Comparison of ENCODE assay signal across 18 mouse cellular contexts in genomic region chr4:140297912-140298620, GRCm38 (mm10). TPM values are rescaled to one million over a fixed set of nuclear protein-coding genes. Genes with fewer than 3 reads are reported as not detected.
DNase-seq lines count a peak whose midpoint lies in the region; ATAC-seq and TF ChIP-seq lines count a peak whose summit lies in the region.
"Had no signal": no experiment of that assay in that cellular context is flagged by ENCODE, and none has a peak within 500 bp of the region (broad histone marks: within the 10 kb centered on the region; RNA-seq: fewer than 3 reads in every experiment).

No protein-coding gene starts in this region.

- H3K4me1 ChIP-seq in forebrain, embryonic 13.5 days: peaks cover 15% of the 10 kb centered on the region
- H3K4me1 ChIP-seq in forebrain, embryonic 10.5 days: peaks cover 17% of the 10 kb centered on the region
- H3K4me1 ChIP-seq in E14TG2a.4 (replicated peaks; ENCODE audit: low read depth, low read length): peaks cover 21% of the 10 kb centered on the region
- H3K4me1 ChIP-seq in midbrain, embryonic 16.5 days (ENCODE audit: control insufficient read depth, insufficient read depth, low read length): peaks cover 2% of the 10 kb centered on the region; the same call in 1 of the 2 replicates
- H3K4me1 ChIP-seq in kidney, embryonic 15.5 days: no peaks in the 10 kb centered on the region
- no peaks in the 10 kb centered on the region for H3K4me1 ChIP-seq in heart, embryonic 12.5 days (replicated peaks)
- H3K4me1 ChIP-seq: liver, embryonic 13.5 days had no signal

- H3K27me3 ChIP-seq in forebrain, embryonic 13.5 days: no peaks in the 10 kb centered on the region
- no peaks in the 10 kb centered on the region for H3K27me3 ChIP-seq in forebrain, embryonic 10.5 days (ENCODE audit: poor library complexity, severe bottlenecking)
- H3K27me3 ChIP-seq in E14TG2a.4 (ENCODE audit: insufficient read depth, low read length): peaks cover 29% of the 10 kb centered on the region
- H3K27me3 ChIP-seq in midbrain, embryonic 16.5 days (ENCODE audit: control insufficient read depth, insufficient read depth, low read depth, low read length): no peaks in the 10 kb centered on the region
- H3K27me3 ChIP-seq in kidney, embryonic 15.5 days: no peaks in the 10 kb centered on the region
- peaks cover 5% of the 10 kb centered on the region; the same call in 1 of the 2 replicates for H3K27me3 ChIP-seq in heart, embryonic 12.5 days (replicated peaks)
- H3K27me3 ChIP-seq: liver, embryonic 13.5 days had no signal

- no peak overlapping the region for H3K4me3 ChIP-seq in forebrain, embryonic 13.5 days
- H3K4me3 ChIP-seq in forebrain, embryonic 10.5 days: no peak overlapping the region
- peak overlapping the region; percentile 53 for H3K4me3 ChIP-seq in E14TG2a.4 (replicated peaks; ENCODE audit: low read length)
- no peak overlapping the region for H3K4me3 ChIP-seq in layer of hippocampus, adult 2 months
- H3K4me3 ChIP-seq in midbrain, embryonic 16.5 days (ENCODE audit: low read depth, low read length): no peak overlapping the region
- no peak overlapping the region for H3K4me3 ChIP-seq in kidney, embryonic 15.5 days (replicated peaks)
- H3K4me3 ChIP-seq in heart, embryonic 12.5 days: no peak overlapping the region
- H3K4me3 ChIP-seq: erythroblast, embryonic 14.5 days; gastrocnemius, adult 2 months; liver, embryonic 13.5 days had no signal

- no peak for TF ChIP-seq CTCF in E14TG2a.4 (conservative IDR thresholded peaks at IDR 0.05; ENCODE audit: low read length)
- TF ChIP-seq CTCF in layer of hippocampus, adult 2 months (conservative IDR thresholded peaks at IDR 0.05): no peak

- H3K36me3 ChIP-seq in forebrain, embryonic 13.5 days (ENCODE audit: poor library complexity, severe bottlenecking): no peaks in the 10 kb centered on the region
- no peaks in the 10 kb centered on the region for H3K36me3 ChIP-seq in forebrain, embryonic 10.5 days (replicated peaks)
- H3K36me3 ChIP-seq in E14TG2a.4 (ENCODE audit: insufficient read depth, low read length): no peaks in the 10 kb centered on the region
- no peaks in the 10 kb centered on the region for H3K36me3 ChIP-seq in midbrain, embryonic 16.5 days (ENCODE audit: control insufficient read depth, insufficient read depth, low read length)
- no peaks in the 10 kb centered on the region for H3K36me3 ChIP-seq in kidney, embryonic 15.5 days
- no peaks in the 10 kb centered on the region for H3K36me3 ChIP-seq in heart, embryonic 12.5 days
- H3K36me3 ChIP-seq: liver, embryonic 13.5 days had no signal

- H3K27ac ChIP-seq in forebrain, embryonic 13.5 days: 0 out of 2 replicates have a peak overlapping the region, but pooled peaks have one; percentile 14
- no peak overlapping the region for H3K27ac ChIP-seq in forebrain, embryonic 10.5 days
- H3K27ac ChIP-seq in layer of hippocampus, adult 2 months: no peak overlapping the region
- H3K27ac ChIP-seq in midbrain, embryonic 16.5 days (ENCODE audit: low read length): no peak overlapping the region
- H3K27ac ChIP-seq in kidney, embryonic 15.5 days: no peak overlapping the region
- no peak overlapping the region for H3K27ac ChIP-seq in heart, embryonic 12.5 days (ENCODE audit: poor library complexity, severe bottlenecking)
- H3K27ac ChIP-seq: gastrocnemius, adult 2 months; kidney, postnatal 0 days; liver, embryonic 13.5 days had no signal

- 73% methylated on average over 18 of the region's 18 CpGs for WGBS in forebrain, embryonic 13.5 days
- WGBS in forebrain, embryonic 10.5 days: 79% methylated on average over 18 of the region's 18 CpGs
- WGBS in midbrain, embryonic 16.5 days: 62% methylated on average over 18 of the region's 18 CpGs
- WGBS in kidney, embryonic 15.5 days: 81% methylated on average over 18 of the region's 18 CpGs
- WGBS in heart, embryonic 12.5 days: 72% methylated on average over 18 of the region's 18 CpGs

- no peak for ATAC-seq in forebrain, embryonic 13.5 days
- ATAC-seq in midbrain, embryonic 16.5 days: no peak
- no peak for ATAC-seq in kidney, embryonic 15.5 days (replicated peaks; ENCODE audit: low FRiP score)
- no peak for ATAC-seq in heart, embryonic 12.5 days (ENCODE audit: insufficient number of reproducible peaks, low FRiP score)

- no peak for DNase-seq in forebrain, embryonic 10.5 days (ENCODE audit: extremely low spot score, low spot score)
- DNase-seq in layer of hippocampus, adult 2 months (ENCODE audit: low spot score in 2 of 2): peak; percentile 51 to 66
- no peak for DNase-seq in MN1 (ENCODE audit: low spot score)
- DNase-seq: adrenal gland, postnatal 14 days; cerebellum, adult 11 months; embryo, embryonic 11 days; gastrocnemius, adult 2 months; liver, embryonic 13.5 days; lung, postnatal 14 days; spleen, adult 18-20 months had no signal

- H3K4me2 ChIP-seq in forebrain, embryonic 13.5 days: no peak overlapping the region
- peak overlapping the region; percentile 15; the same call in 1 of the 2 replicates for H3K4me2 ChIP-seq in midbrain, embryonic 16.5 days (ENCODE audit: low read length)
- no peak overlapping the region for H3K4me2 ChIP-seq in kidney, embryonic 15.5 days
- H3K4me2 ChIP-seq in heart, embryonic 12.5 days: no peak overlapping the region
- H3K4me2 ChIP-seq: heart, embryonic 11.5 days; liver, embryonic 13.5 days had no signal

- H3K9ac ChIP-seq in forebrain, embryonic 13.5 days: no peak overlapping the region
- H3K9ac ChIP-seq in midbrain, embryonic 16.5 days (ENCODE audit: low read depth, low read length): no peak overlapping the region
- H3K9ac ChIP-seq in kidney, embryonic 15.5 days: no peak overlapping the region
- H3K9ac ChIP-seq in heart, embryonic 12.5 days: no peak overlapping the region
- H3K9ac ChIP-seq: liver, embryonic 13.5 days had no signal

- H3K9me3 ChIP-seq in forebrain, embryonic 13.5 days (replicated peaks): no peaks in the 10 kb centered on the region
- no peaks in the 10 kb centered on the region for H3K9me3 ChIP-seq in forebrain, embryonic 10.5 days
- H3K9me3 ChIP-seq in E14TG2a.4 (ENCODE audit: low read length): no peaks in the 10 kb centered on the region
- H3K9me3 ChIP-seq in midbrain, embryonic 16.5 days (replicated peaks; ENCODE audit: control insufficient read depth, low read length, poor library complexity, severe bottlenecking): no peaks in the 10 kb centered on the region
- no peaks in the 10 kb centered on the region for H3K9me3 ChIP-seq in kidney, embryonic 15.5 days (replicated peaks)
- H3K9me3 ChIP-seq in heart, embryonic 12.5 days (replicated peaks): no peaks in the 10 kb centered on the region

RNA-seq across cellular contexts. Expression of gene Igsf21, which starts 51.5 kb away (rescaled TPM):
- polyA plus RNA-seq in forebrain, embryonic 13.5 days (2015; fragmentation: Nextera tagmentation; extraction: Ambion mirVana): 28.6 and 29.4 TPM in 2 replicates
- polyA plus RNA-seq in forebrain, embryonic 10.5 days (2016; fragmentation: Nextera tagmentation; extraction: Ambion mirVana): 3.8 and 4.6 TPM in 2 replicates
- 10 to 100 TPM; 39.1 to 41.4 TPM for total RNA-seq in layer of hippocampus, adult 2 months (2021)
- 114 and 119 TPM in 2 replicates for polyA plus RNA-seq in midbrain, embryonic 16.5 days (2015; fragmentation: Nextera tagmentation; extraction: Ambion mirVana)
- 1.2 and 1.4 TPM in 2 replicates for polyA plus RNA-seq in kidney, embryonic 15.5 days (2015; fragmentation: Nextera tagmentation; extraction: Ambion mirVana)
- polyA plus RNA-seq in heart, embryonic 12.5 days (2016; fragmentation: Nextera tagmentation; extraction: Ambion mirVana): 0.17 TPM in 1 of 2 replicates, not detected in the other

Comparison
In these comparisons a context has a peak if more than half of its experiments do, and no peak if none do; other contexts are left out.
1. DNase-seq: peak in layer of hippocampus, adult 2 months (2 of 2); none in forebrain, embryonic 10.5 days (single experiment) and MN1 (single experiment).